Mouse (Mus musculus): Measurements from ENCODE around the gene Ggnbp2. TPM values are rescaled to one million over a fixed set of nuclear protein-coding genes. Genes with fewer than 3 reads are reported as not detected.
A peak's percentile ranks its signal among the peaks of the same experiment; 100 is the strongest.

The Ggnbp2 gene
- 68.7 and 74.7 TPM in 2 replicates for polyA plus RNA-seq (2014; fragmentation: Nextera tagmentation; extraction: Ambion mirVana)

DNA sequence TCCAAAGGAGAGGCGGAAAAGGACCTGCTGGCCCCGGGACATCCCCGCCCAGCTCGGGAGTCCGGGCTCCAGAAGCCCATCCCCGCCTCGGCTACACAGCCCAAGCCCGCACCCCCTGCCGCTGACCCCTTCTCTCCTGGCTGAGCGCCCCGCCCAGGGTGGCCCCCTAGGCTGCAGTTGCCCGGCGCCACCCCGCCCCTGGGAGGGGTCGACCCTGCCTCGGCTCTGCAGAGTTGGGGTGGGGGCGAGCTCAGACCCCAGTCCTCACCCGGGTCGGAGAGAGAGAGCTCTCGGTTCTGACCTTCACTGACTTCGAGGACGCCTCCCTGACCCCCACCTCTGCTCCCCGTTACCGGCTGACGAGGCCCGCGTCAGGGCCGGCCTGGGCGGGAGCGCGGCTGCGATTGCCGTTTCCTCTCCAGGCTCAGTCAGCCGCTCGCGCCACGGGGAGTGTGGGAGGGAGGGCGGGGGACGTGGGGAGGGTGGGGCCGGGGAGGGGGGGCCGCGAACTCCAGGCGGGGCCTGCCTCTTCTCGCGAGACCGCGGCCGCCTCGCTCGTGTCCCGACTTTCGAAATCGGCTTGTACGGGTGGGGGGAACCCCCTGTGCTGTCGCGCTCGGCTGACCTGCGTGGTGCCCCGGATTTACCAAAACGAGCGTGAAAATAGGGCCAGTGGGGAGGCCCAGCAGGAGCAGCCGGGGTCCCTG is at the start of gene Ggnbp2:
TSS of gene Ggnbp2 (minus strand) at position 481 of the 707 bp plus-strand sequence.
- peak within 1 kb of the TSS; percentile 96 for H3K4me3 ChIP-seq (ENCODE audit: low read length)
- peak within 1 kb of the TSS; percentile 70 for H3K4me2 ChIP-seq (replicated peaks; ENCODE audit: low read depth, low read length)
- no peaks in the 10 kb centered on the region for H3K9me3 ChIP-seq (ENCODE audit: control insufficient read depth, low read length)
- H3K4me1 ChIP-seq (ENCODE audit: control insufficient read depth, insufficient read depth, low read length): peaks cover 13% of the 10 kb centered on the region; the same call in 1 of the 2 replicates
- no peaks in the 10 kb centered on the region for H3K27me3 ChIP-seq (ENCODE audit: control insufficient read depth, insufficient read depth, low read length)
- peak within 1 kb of the TSS; percentile 99 for H3K27ac ChIP-seq (ENCODE audit: low read depth, low read length)
- H3K36me3 ChIP-seq (ENCODE audit: control insufficient read depth, insufficient read depth, low read length): peaks cover 8% of the 10 kb centered on the region; the same call in 1 of the 2 replicates
- peak; percentile 93 for ATAC-seq (ENCODE audit: low FRiP score, low TSS enrichment)
- peak within 1 kb of the TSS; percentile 97 for H3K9ac ChIP-seq (ENCODE audit: low read depth, low read length)
- 1% methylated on average over 52 of the region's 62 CpGs for WGBS

DNA sequence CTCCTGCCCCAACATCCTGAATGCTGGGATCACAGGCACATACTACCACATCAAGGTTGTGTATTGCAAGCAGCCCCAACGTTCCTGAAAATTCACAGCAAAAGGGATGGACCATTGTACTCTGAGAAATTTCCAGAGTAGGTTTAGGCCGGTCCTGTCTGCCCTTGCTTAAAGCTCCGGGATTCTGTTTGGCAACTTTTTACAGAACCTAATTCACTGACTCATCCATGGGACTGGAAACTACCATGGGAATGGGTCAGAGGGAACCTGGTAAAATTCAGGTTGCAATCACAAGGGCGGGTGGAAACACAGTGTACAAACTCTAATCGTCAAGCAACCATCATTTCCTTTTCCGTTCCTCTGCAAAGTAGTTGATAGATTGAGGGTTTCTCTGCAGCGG is 49.3 kb upstream of the Ggnbp2 start:
- H3K36me3 ChIP-seq (ENCODE audit: control insufficient read depth, insufficient read depth, low read length): no peaks in the 10 kb centered on the region
- 0 out of 2 replicates have a peak overlapping the region, but pooled peaks have one; percentile 7 for H3K9ac ChIP-seq (ENCODE audit: low read depth, low read length)
- ATAC-seq (ENCODE audit: low FRiP score, low TSS enrichment): no peak
- H3K4me1 ChIP-seq (ENCODE audit: control insufficient read depth, insufficient read depth, low read length): no peaks in the 10 kb centered on the region
- no peaks in the 10 kb centered on the region for H3K27me3 ChIP-seq (ENCODE audit: control insufficient read depth, insufficient read depth, low read length)
- no peak overlapping the region for H3K27ac ChIP-seq (ENCODE audit: low read depth, low read length)
- H3K4me3 ChIP-seq (ENCODE audit: low read length): no peak overlapping the region
- no peak overlapping the region for H3K4me2 ChIP-seq (replicated peaks; ENCODE audit: low read depth, low read length)
- WGBS: 70% methylated on average over 7 of the region's 7 CpGs
- H3K9me3 ChIP-seq (ENCODE audit: control insufficient read depth, low read length): no peaks in the 10 kb centered on the region

DNA sequence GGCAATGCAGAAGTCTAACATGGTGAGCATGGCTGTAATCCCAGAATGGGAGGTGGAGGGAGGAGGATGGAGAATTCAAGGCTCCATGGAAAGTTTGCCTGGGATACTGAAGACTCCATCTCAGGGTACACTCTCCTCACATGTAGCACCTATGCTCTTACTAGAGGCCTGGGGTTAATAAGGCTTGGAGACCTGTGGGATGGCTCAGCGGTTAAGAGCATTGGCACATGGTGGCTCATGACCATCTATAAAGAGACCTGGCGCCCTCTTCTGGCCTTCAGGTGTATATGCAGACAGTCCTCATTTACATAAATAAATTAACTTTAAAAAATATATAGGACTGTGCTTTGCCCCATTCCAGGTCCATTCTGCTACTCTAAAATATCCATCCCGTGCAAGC is 48.7 kb upstream of the Ggnbp2 start:
- 35% methylated on average over 3 of the region's 3 CpGs for WGBS
- Histone ChIP-seq H3K27ac (ENCODE audit: low read depth, low read length) (no peak overlapping the region), H3K9ac (ENCODE audit: low read depth, low read length) (no peak overlapping the region), H3K27me3 (ENCODE audit: control insufficient read depth, insufficient read depth, low read length) (no peaks in the 10 kb centered on the region), H3K4me3 (ENCODE audit: low read length) (no peak overlapping the region), H3K4me1 (ENCODE audit: control insufficient read depth, insufficient read depth, low read length) (no peaks in the 10 kb centered on the region), H3K4me2 (replicated peaks; ENCODE audit: low read depth, low read length) (no peak overlapping the region), H3K36me3 (ENCODE audit: control insufficient read depth, insufficient read depth, low read length) (no peaks in the 10 kb centered on the region; the same call in 1 of the 2 replicates), H3K9me3 (ENCODE audit: control insufficient read depth, low read length) (no peaks in the 10 kb centered on the region)
- no peak for ATAC-seq (ENCODE audit: low FRiP score, low TSS enrichment)

DNA sequence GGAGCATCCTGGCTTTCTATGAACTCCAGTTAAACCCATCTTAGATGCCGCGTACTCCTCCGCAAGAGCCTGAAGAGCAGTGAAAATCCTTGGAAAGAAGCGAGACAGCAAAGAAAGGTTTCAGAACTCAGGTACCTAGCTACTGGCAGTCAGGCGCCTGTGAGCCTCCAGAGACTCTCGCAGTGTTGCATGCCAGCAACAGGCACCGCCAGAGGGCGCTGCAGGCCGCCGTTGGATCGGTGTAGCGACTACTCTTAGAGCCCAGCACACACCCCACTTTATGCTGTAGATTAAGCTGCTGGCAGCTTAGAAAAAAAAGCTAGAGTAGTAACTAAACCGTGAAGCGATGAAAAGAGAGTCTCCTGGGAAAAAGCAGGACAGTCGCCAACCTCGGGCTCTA is 47.8 kb upstream of the Ggnbp2 start:
- Histone ChIP-seq H3K27me3 (ENCODE audit: control insufficient read depth, insufficient read depth, low read length) (no peaks in the 10 kb centered on the region), H3K9ac (ENCODE audit: low read depth, low read length) (no peak overlapping the region), H3K4me1 (ENCODE audit: control insufficient read depth, insufficient read depth, low read length) (no peaks in the 10 kb centered on the region), H3K4me2 (replicated peaks; ENCODE audit: low read depth, low read length) (peak overlapping the region; percentile 21), H3K27ac (ENCODE audit: low read depth, low read length) (no peak overlapping the region), H3K9me3 (ENCODE audit: control insufficient read depth, low read length) (no peaks in the 10 kb centered on the region), H3K36me3 (ENCODE audit: control insufficient read depth, insufficient read depth, low read length) (peaks cover 6% of the 10 kb centered on the region), H3K4me3 (ENCODE audit: low read length) (no peak overlapping the region)
- 7% methylated on average over 16 of the region's 16 CpGs for WGBS
- no peak; the same call in 1 of the 2 replicates for ATAC-seq (ENCODE audit: low FRiP score, low TSS enrichment)

DNA sequence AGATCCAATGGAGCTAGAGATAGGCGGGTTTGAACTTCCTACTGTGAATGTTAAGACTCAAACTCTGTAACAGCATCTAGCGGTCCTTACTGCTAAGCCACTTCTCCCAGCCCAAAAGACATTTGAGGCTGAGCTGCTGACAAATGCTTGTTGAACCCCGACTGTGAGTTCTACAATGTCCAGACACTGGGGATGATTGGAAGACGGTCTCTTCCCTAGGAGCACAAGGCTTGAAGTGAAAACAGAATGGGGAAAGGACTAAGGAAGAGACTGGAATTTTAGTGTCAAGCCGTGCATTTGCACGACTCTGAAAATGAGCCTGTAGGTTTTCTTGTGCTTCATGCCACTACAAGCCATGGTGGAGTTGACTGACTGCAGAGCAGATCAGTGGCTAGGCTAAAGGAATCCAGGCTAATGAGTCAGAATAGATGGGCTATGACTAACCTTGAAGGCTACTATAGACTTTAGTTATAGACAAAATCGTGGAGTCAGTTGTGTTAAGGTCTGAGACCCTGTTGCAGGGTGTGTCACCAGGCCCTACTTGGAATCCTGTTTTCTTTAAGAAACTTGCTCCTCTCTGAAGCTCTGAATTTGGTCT is 46.2 kb upstream of the Ggnbp2 start:
- H3K9ac ChIP-seq (ENCODE audit: low read depth, low read length): peak overlapping the region; percentile 49; the same call in 1 of the 2 replicates
- no peaks in the 10 kb centered on the region for H3K4me1 ChIP-seq (ENCODE audit: control insufficient read depth, insufficient read depth, low read length)
- peak overlapping the region; percentile 43 for H3K4me2 ChIP-seq (replicated peaks; ENCODE audit: low read depth, low read length)
- peak overlapping the region; percentile 99 for H3K4me3 ChIP-seq (ENCODE audit: low read length)
- H3K36me3 ChIP-seq (ENCODE audit: control insufficient read depth, insufficient read depth, low read length): peaks cover 20% of the 10 kb centered on the region
- no peaks in the 10 kb centered on the region for H3K9me3 ChIP-seq (ENCODE audit: control insufficient read depth, low read length)
- ATAC-seq (ENCODE audit: low FRiP score, low TSS enrichment): no peak
- no peak overlapping the region for H3K27ac ChIP-seq (ENCODE audit: low read depth, low read length)
- 59% methylated on average over 7 of the region's 7 CpGs for WGBS
- H3K27me3 ChIP-seq (ENCODE audit: control insufficient read depth, insufficient read depth, low read length): no peaks in the 10 kb centered on the region

DNA sequence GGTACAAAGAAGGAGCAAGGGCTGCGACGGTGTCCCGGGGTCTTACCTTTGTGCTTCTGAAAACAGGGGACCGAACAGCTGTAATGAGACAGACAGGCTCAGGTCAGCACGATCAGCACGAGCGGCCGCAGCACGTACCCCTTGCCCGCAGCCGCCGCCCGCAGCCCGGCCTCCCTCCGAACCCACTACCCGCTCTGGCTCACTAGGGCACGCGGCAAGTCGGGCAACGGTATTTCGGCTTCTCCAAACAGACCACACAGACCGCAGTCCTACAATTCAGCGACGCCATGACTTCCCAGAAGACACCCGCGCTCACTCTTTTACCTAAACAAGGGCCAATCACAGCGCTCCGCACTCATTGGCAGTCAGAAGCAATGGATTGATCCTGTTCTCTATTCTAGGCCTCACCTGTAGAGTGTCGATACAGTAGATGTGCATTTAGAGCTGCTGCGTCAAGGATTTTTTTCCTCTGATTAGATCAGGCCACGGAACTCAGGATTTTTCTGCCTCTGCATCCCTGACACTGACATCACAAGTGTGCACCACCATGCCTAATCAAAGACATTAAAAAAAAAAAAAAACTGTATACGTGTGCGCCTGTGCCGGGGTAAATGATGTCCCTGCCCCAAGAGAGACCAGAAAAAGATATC is 45.6 kb upstream of the Ggnbp2 start, which contains the start of gene Znhit3:
TSS of gene Znhit3 (minus strand) at position 314 of the 650 bp plus-strand sequence.
- ATAC-seq (ENCODE audit: low FRiP score, low TSS enrichment): peak; percentile 87

DNA sequence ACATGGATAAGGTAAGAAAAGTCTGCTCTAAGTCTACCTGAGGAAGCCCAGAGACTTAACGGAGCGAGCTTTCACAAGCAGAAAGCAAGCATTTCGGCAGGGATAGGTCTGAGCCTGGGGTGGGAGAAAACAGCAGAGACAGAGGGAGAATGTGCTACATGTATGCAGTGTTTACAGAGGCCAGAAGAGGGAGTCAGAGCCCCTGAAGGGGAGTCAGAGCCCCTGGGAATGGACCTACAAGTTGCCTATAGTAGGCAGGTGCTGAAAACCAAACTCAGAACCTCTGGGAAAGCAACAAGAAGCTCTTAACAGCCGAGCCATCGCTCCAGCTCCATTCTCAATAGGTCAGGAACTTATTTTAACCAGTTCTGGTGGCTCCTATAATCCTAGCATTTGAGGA is 44.1 kb upstream of the Ggnbp2 start:
- Histone ChIP-seq H3K4me1 (ENCODE audit: control insufficient read depth, insufficient read depth, low read length) (no peaks in the 10 kb centered on the region), H3K9me3 (ENCODE audit: control insufficient read depth, low read length) (no peaks in the 10 kb centered on the region), H3K27me3 (ENCODE audit: control insufficient read depth, insufficient read depth, low read length) (no peaks in the 10 kb centered on the region), H3K4me2 (replicated peaks; ENCODE audit: low read depth, low read length) (no peak overlapping the region), H3K36me3 (ENCODE audit: control insufficient read depth, insufficient read depth, low read length) (peaks cover 39% of the 10 kb centered on the region), H3K27ac (ENCODE audit: low read depth, low read length) (no peak overlapping the region), H3K9ac (ENCODE audit: low read depth, low read length) (no peak overlapping the region), H3K4me3 (ENCODE audit: low read length) (no peak overlapping the region)
- WGBS: 92% methylated on average over 5 of the region's 5 CpGs
- no peak for ATAC-seq (ENCODE audit: low FRiP score, low TSS enrichment)

More for the DNA sequence above, 45.6 kb upstream of the Ggnbp2 start, which contains the start of gene Znhit3:
- 4% methylated on average over 34 of the region's 34 CpGs for WGBS
- no peak within 1 kb of the TSS for H3K27ac ChIP-seq (ENCODE audit: low read depth, low read length)
- H3K36me3 ChIP-seq (ENCODE audit: control insufficient read depth, insufficient read depth, low read length): peaks cover 26% of the 10 kb centered on the region
- H3K4me3 ChIP-seq (ENCODE audit: low read length): peak within 1 kb of the TSS; percentile 99
- H3K9ac ChIP-seq (ENCODE audit: low read depth, low read length): peak within 1 kb of the TSS; percentile 78
- no peaks in the 10 kb centered on the region for H3K4me1 ChIP-seq (ENCODE audit: control insufficient read depth, insufficient read depth, low read length)
- no peaks in the 10 kb centered on the region for H3K9me3 ChIP-seq (ENCODE audit: control insufficient read depth, low read length)
- H3K4me2 ChIP-seq (replicated peaks; ENCODE audit: low read depth, low read length): peak within 1 kb of the TSS; percentile 65
- H3K27me3 ChIP-seq (ENCODE audit: control insufficient read depth, insufficient read depth, low read length): no peaks in the 10 kb centered on the region

DNA sequence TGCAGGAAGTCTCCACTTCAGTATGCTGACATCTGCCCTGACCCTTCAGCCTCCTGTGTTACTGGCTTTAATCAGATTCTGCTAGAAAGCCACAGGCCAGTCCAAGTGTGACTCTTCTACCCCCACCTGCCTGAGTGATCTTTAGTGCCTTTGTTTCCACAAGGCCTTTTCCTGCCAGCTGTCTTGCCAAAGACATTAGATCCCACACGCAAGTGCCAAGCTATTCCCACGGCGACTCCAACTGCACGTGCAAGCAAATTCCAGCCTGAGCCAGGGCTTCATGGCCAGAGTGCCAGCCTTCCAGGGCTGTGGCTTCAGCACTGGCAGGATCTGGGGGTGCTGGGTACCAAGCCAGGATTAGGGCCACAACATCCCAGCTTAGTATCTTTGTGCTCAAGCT is 39.8 kb upstream of the Ggnbp2 start:
- Histone ChIP-seq H3K4me1 (ENCODE audit: control insufficient read depth, insufficient read depth, low read length) (no peaks in the 10 kb centered on the region), H3K27ac (ENCODE audit: low read depth, low read length) (no peak overlapping the region), H3K27me3 (ENCODE audit: control insufficient read depth, insufficient read depth, low read length) (no peaks in the 10 kb centered on the region), H3K9ac (ENCODE audit: low read depth, low read length) (no peak overlapping the region), H3K9me3 (ENCODE audit: control insufficient read depth, low read length) (no peaks in the 10 kb centered on the region), H3K4me2 (replicated peaks; ENCODE audit: low read depth, low read length) (no peak overlapping the region), H3K4me3 (ENCODE audit: low read length) (no peak overlapping the region), H3K36me3 (ENCODE audit: control insufficient read depth, insufficient read depth, low read length) (peaks cover 74% of the 10 kb centered on the region)
- WGBS: 75% methylated on average over 4 of the region's 4 CpGs
- ATAC-seq (ENCODE audit: low FRiP score, low TSS enrichment): no peak

DNA sequence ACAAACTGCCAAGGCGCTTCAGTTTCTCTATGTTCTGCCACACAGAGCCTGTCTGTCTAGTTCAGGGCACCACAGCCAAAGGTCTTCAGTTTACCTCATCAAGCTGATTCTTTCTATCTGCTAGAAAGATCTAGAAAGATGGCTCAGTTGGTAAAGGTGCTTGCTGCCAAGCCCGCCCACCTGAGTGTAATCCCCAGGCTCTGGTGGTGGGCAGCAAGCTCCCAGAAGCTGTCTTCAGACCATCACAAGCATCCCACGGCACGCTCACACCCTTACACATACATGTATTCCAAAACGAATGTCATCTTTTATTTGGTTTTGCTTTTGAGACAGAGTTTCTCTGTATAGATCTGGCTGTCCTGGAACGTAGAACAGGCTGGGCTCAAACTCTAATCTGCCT is 37.9 kb upstream of the Ggnbp2 start:
- H3K36me3 ChIP-seq (ENCODE audit: control insufficient read depth, insufficient read depth, low read length): peaks cover 84% of the 10 kb centered on the region
- no peak overlapping the region for H3K9ac ChIP-seq (ENCODE audit: low read depth, low read length)
- H3K27ac ChIP-seq (ENCODE audit: low read depth, low read length): no peak overlapping the region
- no peaks in the 10 kb centered on the region for H3K27me3 ChIP-seq (ENCODE audit: control insufficient read depth, insufficient read depth, low read length)
- H3K9me3 ChIP-seq (ENCODE audit: control insufficient read depth, low read length): no peaks in the 10 kb centered on the region
- ATAC-seq (ENCODE audit: low FRiP score, low TSS enrichment): no peak
- no peaks in the 10 kb centered on the region for H3K4me1 ChIP-seq (ENCODE audit: control insufficient read depth, insufficient read depth, low read length)
- no peak overlapping the region for H3K4me3 ChIP-seq (ENCODE audit: low read length)
- no peak overlapping the region for H3K4me2 ChIP-seq (replicated peaks; ENCODE audit: low read depth, low read length)
- WGBS: 93% methylated on average over 6 of the region's 6 CpGs

All from kidney, embryonic 14.5 days (tissue).